Mouse (Mus musculus): ENCODE measurements at regions not wholly inside any gene's neighbourhood (a gene's known extent, or its start where the extent isn't known, plus 50 kb on each side); places are given as distances from the start of the nearest gene placed in this dataset.
A peak's percentile ranks its signal among the peaks of the same experiment; 100 is the strongest.

DNA sequence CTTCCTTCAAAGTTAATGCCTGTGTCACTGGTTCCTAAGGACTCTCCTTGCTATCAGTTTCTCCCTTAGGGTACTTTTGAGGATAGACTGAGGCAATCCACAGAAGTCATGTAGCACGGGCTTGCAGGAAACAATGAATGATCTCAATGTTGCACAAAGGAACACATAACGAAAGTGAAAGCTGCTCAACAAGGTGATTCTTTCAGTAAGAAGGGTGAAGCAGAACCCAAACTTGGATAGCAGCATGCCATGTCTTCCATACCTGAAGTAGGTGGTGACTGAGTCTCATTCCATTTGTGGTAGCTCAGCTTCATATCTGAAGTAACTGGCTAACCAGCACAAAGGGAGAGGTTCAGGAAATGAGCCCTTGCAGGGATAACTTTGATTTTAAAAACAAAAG lies 325.7 kb downstream of the H2al1j start:
- DNase-seq (ENCODE audit: low read depth, low spot score), result peak; percentile 55

- no peak for DNase-seq (ENCODE audit: low read depth, low spot score)
Observed at GRCm38 (mm10) chrX:11654976-11655375, 327.4 kb downstream of the H2al1j start.

DNA sequence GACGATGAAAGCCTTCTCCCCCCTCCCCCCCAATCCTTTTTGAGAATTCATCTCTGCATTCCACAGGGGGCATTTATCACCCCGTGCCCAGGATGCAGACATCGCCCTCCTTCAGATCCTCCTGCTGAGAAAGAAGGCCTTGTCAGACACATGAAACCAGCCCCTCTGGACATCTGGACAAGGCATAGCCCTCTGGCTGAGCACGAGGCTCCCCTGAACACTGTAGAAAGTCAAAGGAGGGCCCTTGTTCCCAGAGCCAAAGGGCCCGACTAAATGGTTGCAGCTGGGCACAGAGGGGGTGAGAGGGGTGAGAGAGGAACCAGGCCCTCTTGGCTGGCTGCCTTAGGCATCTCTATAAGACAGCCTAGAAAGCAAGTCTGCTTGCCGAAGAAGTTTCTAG lies 327.8 kb downstream of the H2al1j start:
- DNase-seq (ENCODE audit: low read depth, low spot score), result no peak

- no peak for DNase-seq (ENCODE audit: low read depth, low spot score)
Observed at GRCm38 (mm10) chrX:11657606-11658254, 330.1 kb downstream of the H2al1j start.

GRCm38 (mm10) chrX:11663187-11663829 lies 335.7 kb downstream of the H2al1j start:
- no peak for DNase-seq (ENCODE audit: low read depth, low spot score)

GRCm38 (mm10) chrX:11664330-11665061 lies 336.9 kb downstream of the H2al1j start:
- DNase-seq (ENCODE audit: low read depth, low spot score), result peak; percentile 65

GRCm38 (mm10) chrX:11665077-11665974 lies 337.7 kb downstream of the H2al1j start:
- DNase-seq (ENCODE audit: low read depth, low spot score), result peak; percentile 36

DNA sequence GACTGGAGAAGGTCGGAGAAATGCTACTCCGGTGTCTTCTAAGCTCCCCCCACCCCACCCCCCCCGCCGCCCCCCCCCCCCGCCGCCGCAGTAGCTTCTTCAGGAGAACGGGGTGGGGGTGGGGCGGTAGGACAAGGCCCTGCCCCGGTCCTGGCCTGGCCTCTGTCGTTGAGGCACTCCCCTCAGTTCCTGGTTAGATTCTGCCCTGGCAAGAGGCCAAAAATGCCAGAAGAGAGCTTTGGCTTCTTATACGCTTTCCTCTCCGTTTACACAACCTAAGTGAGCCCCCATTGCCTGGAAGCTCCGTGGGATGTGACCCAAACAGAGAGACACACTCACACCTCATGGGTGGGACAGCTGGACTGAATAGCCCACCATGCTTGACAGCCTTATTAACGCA lies 338.9 kb downstream of the H2al1j start:
- DNase-seq (ENCODE audit: low read depth, low spot score), result peak; percentile 19

GRCm38 (mm10) chrX:11671805-11672204 lies 344.2 kb downstream of the H2al1j start:
- DNase-seq (ENCODE audit: low read depth, low spot score), result no peak

DNA sequence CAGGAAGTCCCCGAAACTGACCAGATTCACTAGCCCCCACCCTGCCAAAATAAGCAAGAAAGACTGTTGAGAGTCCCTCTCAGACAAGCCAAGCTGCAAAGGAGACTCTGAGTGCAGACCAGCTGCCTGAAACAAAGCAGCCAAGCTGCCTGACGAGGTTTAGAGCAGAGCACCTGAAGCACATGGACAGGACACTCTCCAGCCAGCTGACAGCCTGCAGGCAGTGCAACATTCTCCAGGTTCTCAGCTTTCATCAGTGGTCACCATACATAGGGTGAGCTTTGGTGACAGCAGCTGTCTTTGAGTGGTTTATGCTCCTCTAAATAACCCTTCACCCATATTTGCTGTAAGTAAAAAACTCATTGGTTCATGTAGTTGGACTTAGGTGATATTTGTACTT lies 350.5 kb downstream of the H2al1j start:
- no peak for DNase-seq (ENCODE audit: low read depth, low spot score)

- DNase-seq (ENCODE audit: low read depth, low spot score), result no peak
Observed at GRCm38 (mm10) chrX:11681274-11681673, 353.7 kb downstream of the H2al1j start.

GRCm38 (mm10) chrX:11689989-11690405 lies 362.4 kb downstream of the H2al1j start:
- DNase-seq (ENCODE audit: low read depth, low spot score), result no peak

DNA sequence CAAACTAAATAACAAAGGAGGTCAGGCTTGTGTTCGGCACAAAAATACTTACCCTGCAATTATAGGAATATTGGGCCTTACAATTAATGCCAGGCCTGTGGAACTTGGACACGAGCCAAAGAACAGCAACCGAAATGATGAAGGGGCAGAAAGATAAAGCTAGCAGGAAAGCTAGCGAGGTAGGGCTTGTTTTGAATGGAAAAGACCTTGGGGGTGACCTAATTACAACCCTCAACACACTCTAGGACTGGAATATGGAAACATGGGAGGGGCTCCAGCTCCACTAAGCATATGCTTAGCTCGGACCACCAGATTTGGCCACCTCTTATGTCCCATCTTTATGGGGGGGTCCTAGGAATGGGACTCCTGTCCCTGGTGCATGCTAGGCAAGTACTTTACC lies 362.8 kb downstream of the H2al1j start:
- DNase-seq (ENCODE audit: low read depth, low spot score), result no peak

GRCm38 (mm10) chrX:11691019-11691418 lies 363.4 kb downstream of the H2al1j start:
- no peak for DNase-seq (ENCODE audit: low read depth, low spot score)

GRCm38 (mm10) chrX:11696565-11696964 lies 368.9 kb downstream of the H2al1j start:
- DNase-seq (ENCODE audit: low read depth, low spot score), result no peak

GRCm38 (mm10) chrX:11701095-11701494 lies 373.5 kb downstream of the H2al1j start:
- no peak for DNase-seq (ENCODE audit: low read depth, low spot score)

- no peak for DNase-seq (ENCODE audit: low read depth, low spot score)
Observed at GRCm38 (mm10) chrX:11705851-11706557, 378.4 kb downstream of the H2al1j start.

DNA sequence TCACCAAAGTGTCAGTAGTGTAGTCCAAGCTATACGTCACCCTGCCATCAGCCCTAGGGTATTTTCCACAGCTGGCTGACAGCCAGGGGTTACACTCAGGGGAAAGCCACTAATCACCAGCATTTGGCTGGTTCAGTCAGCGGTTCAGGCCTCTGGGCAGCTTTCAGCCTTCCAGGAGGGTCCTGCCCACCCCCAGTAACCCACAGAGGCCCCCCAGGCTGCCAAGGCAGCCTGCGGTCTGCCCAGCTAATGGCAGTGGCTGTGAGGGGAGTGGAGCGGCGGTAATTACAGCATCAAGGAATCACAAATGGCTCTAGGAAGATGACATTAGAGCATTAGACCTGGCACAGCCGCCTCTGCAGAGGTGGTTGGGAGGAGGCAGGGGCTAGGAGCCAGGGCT lies 379.7 kb downstream of the H2al1j start:
- DNase-seq (ENCODE audit: low read depth, low spot score), result no peak

GRCm38 (mm10) chrX:11708325-11708724 lies 380.7 kb downstream of the H2al1j start:
- DNase-seq (ENCODE audit: low read depth, low spot score), result no peak

GRCm38 (mm10) chrX:11709326-11709725 lies 381.7 kb downstream of the H2al1j start:
- DNase-seq (ENCODE audit: low read depth, low spot score), result no peak

DNA sequence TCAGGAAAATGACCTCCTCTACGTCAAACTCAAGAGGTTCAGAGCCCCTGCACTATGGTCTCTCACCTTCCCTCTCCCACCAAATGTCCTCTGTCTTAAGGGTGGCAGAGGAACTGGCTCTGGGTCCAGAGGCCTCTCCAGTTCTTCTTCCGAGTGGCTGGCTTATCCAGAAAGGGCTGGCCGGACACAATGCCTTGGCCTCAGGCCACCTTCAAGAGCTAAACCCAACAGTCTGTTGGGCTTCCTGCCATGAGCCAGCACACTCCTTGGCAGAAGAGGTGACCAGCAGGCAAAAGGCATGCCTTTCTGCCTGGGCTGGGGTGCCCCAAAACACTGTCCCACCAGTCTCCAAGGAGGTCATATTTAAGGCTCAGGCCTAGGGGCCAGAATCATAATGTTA lies 385.8 kb downstream of the H2al1j start:
- DNase-seq (ENCODE audit: low read depth, low spot score), result no peak
